Mouse (Mus musculus) ovary, postnatal 14 days (tissue): Measurements from ENCODE around the gene Gm3573.
"Not testable (repeated sequence)": the region's sequence is repeated elsewhere in the genome, so short reads cannot be mapped to it uniquely, and the experiment has no call there.

Experiments
- DNase-seq: peaks from one replicate; pipeline ENCODE4 v3.0.0; 2022; ENCODE audit warnings: low spot score

Gm3573 gene

DNA sequence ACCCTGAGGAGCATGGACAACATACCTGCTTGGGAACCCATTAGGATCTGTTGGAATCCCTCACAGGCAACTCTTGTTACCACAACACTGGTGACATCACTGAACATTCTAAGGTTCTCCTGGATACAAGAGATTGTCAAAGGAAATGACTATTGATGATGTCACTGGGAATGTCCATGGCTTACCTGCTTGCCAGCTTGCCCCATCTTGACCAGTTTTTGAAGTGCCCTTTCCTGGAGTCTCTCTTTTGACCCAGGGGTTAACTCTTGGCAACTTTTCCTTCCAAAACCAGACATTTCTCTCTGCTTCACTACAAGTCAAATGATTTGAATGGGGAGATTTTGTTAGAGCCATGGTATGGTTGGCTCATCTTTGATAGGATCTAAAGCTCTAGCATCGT lies at the start of gene Gm3573:
Gene Gm3573, minus strand, starts transcription at position 101 of the 400 bp plus-strand sequence.
- DNase-seq = not testable (repeated sequence)

DNA sequence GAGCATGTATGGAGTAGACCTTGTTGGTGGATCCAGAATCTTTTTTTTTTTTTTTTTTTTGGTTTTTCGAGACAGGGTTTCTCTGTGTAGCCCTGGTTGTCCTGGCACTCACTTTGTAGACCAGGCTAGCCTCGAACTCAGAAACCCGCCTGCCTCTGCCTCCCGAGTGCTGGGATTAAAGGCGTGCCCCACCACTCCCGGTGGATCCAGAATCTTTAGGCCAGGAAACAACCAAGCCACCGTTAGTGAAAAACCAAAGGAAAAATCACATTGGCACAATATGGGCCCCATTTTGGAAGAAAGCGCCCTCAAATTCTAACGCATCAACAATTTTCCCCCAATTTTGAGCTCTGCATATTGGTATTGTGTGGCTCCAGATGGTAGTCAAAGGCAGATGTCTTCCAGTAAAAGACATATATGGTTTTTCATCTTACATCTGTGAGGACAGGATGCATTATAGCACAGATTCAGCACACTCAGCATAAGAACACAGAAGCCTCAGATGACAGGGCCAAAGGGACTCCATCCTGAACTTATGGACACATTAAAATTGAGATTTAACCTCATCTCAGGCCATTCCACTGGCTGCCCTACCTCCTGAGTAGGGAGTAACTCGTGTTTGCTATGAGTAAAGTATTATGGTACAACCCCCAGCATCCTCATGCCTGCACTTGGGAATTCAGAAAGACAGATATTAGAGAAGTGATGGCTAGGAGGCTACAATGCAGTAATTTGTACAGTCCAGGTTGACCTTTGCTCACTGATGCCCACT lies 26.4 kb upstream of the Gm3573 start:
- not testable (repeated sequence) for DNase-seq

DNA sequence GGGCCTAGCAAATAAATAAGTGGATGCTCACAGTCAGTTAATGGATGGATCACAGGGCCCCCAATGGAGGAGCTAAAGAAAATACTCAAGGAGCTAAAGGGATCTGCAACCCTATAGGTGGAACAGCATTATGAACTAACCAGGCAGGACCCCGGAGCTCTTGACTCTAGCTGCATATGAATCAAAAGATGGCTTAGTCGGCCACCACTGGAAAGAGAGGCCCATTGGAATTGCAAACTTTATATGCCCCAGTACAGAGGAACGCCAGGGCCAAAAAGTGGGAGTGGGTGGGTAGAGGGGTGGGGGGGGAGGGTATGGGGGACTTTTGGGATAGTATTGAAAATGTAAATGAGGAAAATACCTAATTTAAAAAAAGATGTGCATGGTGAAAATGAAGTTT lies 6.7 kb downstream of the Gm3573 start:
- DNase-seq = not testable (repeated sequence)

DNA sequence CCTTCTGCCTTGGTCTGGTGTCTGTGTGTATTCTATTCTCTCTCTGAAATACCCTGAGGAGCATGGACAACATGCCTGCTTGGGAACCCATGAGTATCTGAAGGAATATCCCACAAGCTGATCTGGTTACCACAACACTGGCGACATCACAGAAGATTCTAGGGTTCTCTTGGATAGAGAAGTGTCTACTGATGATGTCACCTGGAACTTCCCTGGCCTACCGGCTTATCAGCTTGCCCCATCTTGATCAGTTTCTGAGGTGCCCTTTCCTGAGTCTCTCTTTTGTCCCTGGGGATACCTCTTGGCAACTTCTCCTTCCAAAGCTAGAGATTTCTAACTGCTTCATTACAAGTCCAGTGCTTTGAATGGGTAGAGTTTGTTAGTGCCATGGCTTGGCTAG lies 28.1 kb downstream of the Gm3573 start, which contains the start of gene Gm17027:
Gene Gm17027, minus strand, starts transcription at position 101 of the 400 bp plus-strand sequence.
- DNase-seq = not testable (repeated sequence)
